Mouse (Mus musculus) E14TG2a.4 (cell line): ENCODE measurements around the gene Fut1.

Source experiments
- H3K27me3 ChIP-seq: 2 replicates; pipeline ENCODE4 v1.6.1; 2014; ENCODE audit warnings: low read length, control low read depth; ENCODE audit not compliant: insufficient read depth
- H3K36me3 ChIP-seq: 2 replicates; pipeline ENCODE4 v1.6.1; 2014; ENCODE audit warnings: low read length, control low read depth; ENCODE audit not compliant: insufficient read depth
- H3K4me1 ChIP-seq: replicated peaks from 2 replicates; pipeline ENCODE4 v1.6.1; 2014; ENCODE audit warnings: low read depth, low read length, control low read depth
- H3K4me3 ChIP-seq: replicated peaks from 2 replicates; pipeline ENCODE4 v1.5.1; 2014; ENCODE audit warnings: mild to moderate bottlenecking, low read length
- H3K9me3 ChIP-seq: 2 replicates; pipeline ENCODE4 v1.6.1; 2014; ENCODE audit warnings: low read length, control low read depth
- CTCF ChIP-seq: conservative IDR thresholded peaks from 2 replicates; pipeline ENCODE4 v1.5.1; 2014; ENCODE audit warnings: low read length
- NANOG ChIP-seq: IDR thresholded peaks from 2 replicates; pipeline ENCODE4 v1.6.1; 2014; ENCODE audit warnings: borderline replicate concordance, low read length, mixed read lengths

Gene Fut1

GRCm38 (mm10) chr7:45668921-45669320 is 51.8 kb downstream of the Fut1 start:
- TF ChIP-seq CTCF (peak; percentile 54), NANOG (no peak)
- H3K9me3 ChIP-seq, result peaks cover 13% of the 10 kb centered on the region
- peaks cover 27% of the 10 kb centered on the region for H3K4me1 ChIP-seq
- no peak overlapping the region for H3K4me3 ChIP-seq
- H3K36me3 ChIP-seq, result no peaks in the 10 kb centered on the region
- H3K27me3 ChIP-seq, result peaks cover 16% of the 10 kb centered on the region; the same call in 1 of the 2 replicates
